Mouse (Mus musculus) liver, embryonic 14.5 days (tissue): ENCODE data around the gene Mlph. TPM values are rescaled to one million over a fixed set of nuclear protein-coding genes. Genes with fewer than 3 reads are reported as not detected.

Experiments used
- ATAC-seq: fragments of 200-750 bp; cut with Nextera tagmentation; 2 replicates; pipeline ENCODE4 v1.8.0; 2017; ENCODE audit warnings: moderate number of reproducible peaks, mild to moderate bottlenecking, moderate library complexity; ENCODE audit not compliant: insufficient read depth
- DNase-seq, 3 experiments: peaks; one replicate each; pipeline ENCODE4 v3.0.0-alpha.2; 2012 to 2013; ENCODE audit warnings: low read depth in 3 of 3, low spot score in 3 of 3
- H3K27ac ChIP-seq: fragments of 300-500 bp; sonication (generic); 2 replicates; pipeline ENCODE4 v1.5.1; 2014; ENCODE audit warnings: moderate library complexity, mild to moderate bottlenecking, control low read depth, inconsistent platforms
- H3K27me3 ChIP-seq: fragments of 300-500 bp; sonication (generic); 2 replicates; pipeline ENCODE4 v1.6.1; 2014; ENCODE audit warnings: mild to moderate bottlenecking, low read length, moderate library complexity; ENCODE audit not compliant: control insufficient read depth, insufficient read depth
- H3K36me3 ChIP-seq: fragments of 300-500 bp; sonication (generic); replicated peaks from 2 replicates; pipeline ENCODE4 v1.6.1; 2014; ENCODE audit warnings: low read depth; ENCODE audit not compliant: control insufficient read depth, insufficient read depth
- H3K4me1 ChIP-seq, 2 experiments: fragments of 200-500 bp in 1 of 2; fragments of 300-500 bp in 1 of 2; sonication (generic) in 1 of 2; replicated peaks; 2 replicates each; pipeline ENCODE4 v1.6.1; 2012 to 2014; ENCODE audit warnings: antibody characterized with exemption in 1 of 2, inconsistent platforms in 1 of 2, low read length in 1 of 2; ENCODE audit not compliant: control insufficient read depth in 2 of 2, insufficient read depth in 2 of 2
- H3K4me2 ChIP-seq: fragments of 300-500 bp; sonication (generic); 2 replicates; pipeline ENCODE4 v1.6.1; 2014; ENCODE audit warnings: low read depth, mild to moderate bottlenecking, control low read depth, moderate library complexity
- H3K4me3 ChIP-seq, 2 experiments: fragments of 200-500 bp in 1 of 2; fragments of 300-500 bp in 1 of 2; sonication (generic) in 1 of 2; 2 replicates each; pipeline ENCODE4 v1.5.1; 2012 to 2014; ENCODE audit warnings: low read depth in 2 of 2, low read length in 2 of 2, mild to moderate bottlenecking in 2 of 2, control low read depth in 1 of 2, inconsistent platforms in 1 of 2, moderate library complexity in 1 of 2; ENCODE audit not compliant: insufficient read depth in 1 of 2
- H3K9ac ChIP-seq: fragments of 300-500 bp; sonication (generic); replicated peaks from 2 replicates; pipeline ENCODE4 v1.6.1; 2014; ENCODE audit warnings: mild to moderate bottlenecking, control low read depth, moderate library complexity
- H3K9me3 ChIP-seq: fragments of 300-500 bp; sonication (generic); 2 replicates; pipeline ENCODE4 v1.6.1; 2016; ENCODE audit warnings: low read length, mixed read lengths; ENCODE audit not compliant: control insufficient read depth
- CTCF ChIP-seq: IDR thresholded peaks from 2 replicates; pipeline ENCODE4 v1.5.1; 2016; ENCODE audit warnings: antibody characterized with exemption, low read depth, control low read depth
- EP300 ChIP-seq: IDR thresholded peaks from 2 replicates; pipeline ENCODE4 v1.6.1; 2016; ENCODE audit warnings: antibody characterized with exemption, low read depth
- WGBS: fragments of 180-500 bp; shearing (Covaris S2); extraction: QIAGEN DNeasy Blood & Tissue Kit; methylation state at CpG from one replicate; pipeline ENCODE4 v1.1.7; 2014; ENCODE audit not compliant: insufficient replicate concordance; 5-methylcytosine and 5-hydroxymethylcytosine counted together
- polyA plus RNA-seq, 2 experiments: library from polyadenylated mRNA; depleted of rRNA in 1 of 2; stranded (reverse) in 1 of 2; unstranded in 1 of 2; fragments of >200 nt; fragmentation: Nextera tagmentation in 1 of 2; extraction: Ambion mirVana in 1 of 2; gene quantifications; 2 replicates each; pipeline versions ENCODE4 v1.2.1 to v1.2.3; 2012 to 2014

Gene Mlph
- polyA plus RNA-seq, 2 experiments = 0.01 TPM; not detected in 1

DNA sequence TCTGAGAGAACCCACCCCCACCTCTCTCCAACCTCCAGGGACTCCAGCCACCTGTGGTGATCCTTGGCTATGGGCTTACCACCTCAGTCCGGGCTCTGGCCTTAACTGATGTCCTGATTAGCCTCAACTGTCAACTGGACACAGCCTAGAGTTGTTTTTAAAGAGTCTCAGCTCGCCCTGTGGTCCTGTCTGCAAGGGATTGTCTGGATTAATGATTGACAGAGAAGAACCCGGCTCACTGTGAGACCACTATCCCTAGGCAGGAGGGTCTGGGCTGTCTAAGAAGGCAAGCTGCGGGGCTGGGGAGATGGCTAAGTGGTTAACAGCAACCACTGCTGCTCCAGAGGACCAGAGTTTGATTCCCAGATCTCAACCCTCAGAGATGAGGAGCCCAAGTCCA, 47.6 kb downstream of the Mlph start:
- no peak overlapping the region for H3K9ac ChIP-seq
- TF ChIP-seq CTCF (no peak), EP300 (no peak)
- ATAC-seq = no peak
- H3K4me3 ChIP-seq = no peak overlapping the region
- H3K36me3 ChIP-seq = no peaks in the 10 kb centered on the region
- no peak for DNase-seq
- no peaks in the 10 kb centered on the region for H3K9me3 ChIP-seq
- H3K27ac ChIP-seq = no peak overlapping the region
- H3K27me3 ChIP-seq = no peaks in the 10 kb centered on the region
- no peak overlapping the region for H3K4me2 ChIP-seq
- WGBS = 20% methylated on average over 4 of the region's 4 CpGs
- 0 out of 4 replicates have a peak, but pooled peaks cover 0 to 3% of the 10 kb centered on the region in 2 experiments for H3K4me1 ChIP-seq

DNA sequence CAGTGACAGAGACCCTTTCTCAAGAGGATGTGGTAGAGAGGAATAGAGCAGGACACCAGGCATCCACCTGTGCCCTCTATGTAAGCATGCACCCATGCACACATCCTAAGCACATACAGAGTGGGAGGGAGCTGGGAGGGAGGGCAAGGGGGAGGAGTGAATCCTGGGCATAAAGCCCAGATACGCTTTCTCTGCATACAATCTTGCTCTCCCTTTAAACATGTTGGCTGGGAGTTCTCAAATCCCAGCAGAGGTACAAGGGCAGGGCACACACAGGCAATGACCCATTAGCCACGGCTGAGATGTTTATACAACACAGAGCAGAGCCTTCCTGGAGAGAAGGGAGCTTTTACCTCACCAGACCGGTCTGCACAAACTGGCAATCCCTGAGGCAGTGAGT, 48.1 kb downstream of the Mlph start:
- Histone ChIP-seq H3K27me3 (no peaks in the 10 kb centered on the region), H3K9me3 (no peaks in the 10 kb centered on the region), H3K4me1 (0 out of 4 replicates have a peak, but pooled peaks cover 0 to 3% of the 10 kb centered on the region in 2 experiments), H3K27ac (no peak overlapping the region), H3K4me2 (no peak overlapping the region), H3K36me3 (no peaks in the 10 kb centered on the region), H3K9ac (no peak overlapping the region), H3K4me3 (no peak overlapping the region)
- ATAC-seq (no peak), DNase-seq (no peak)
- TF ChIP-seq CTCF (no peak), EP300 (no peak)
- WGBS = 39% methylated on average over 3 of the region's 3 CpGs

GRCm38 (mm10) chr1:90967583-90967982, 52.7 kb downstream of the Mlph start:
- Histone ChIP-seq H3K9ac (no peak overlapping the region), H3K4me1 (peaks cover 0 to 5% of the 10 kb centered on the region in 2 experiments; a peak in 1 of 4 replicates), H3K9me3 (no peaks in the 10 kb centered on the region), H3K27ac (no peak overlapping the region), H3K4me2 (no peak overlapping the region), H3K27me3 (no peaks in the 10 kb centered on the region), H3K36me3 (no peaks in the 10 kb centered on the region), H3K4me3 (no peak overlapping the region)
- 67% methylated on average over 7 of the region's 7 CpGs for WGBS
- DNase-seq (no peak), ATAC-seq (no peak)
- TF ChIP-seq CTCF (no peak), EP300 (no peak)

DNA sequence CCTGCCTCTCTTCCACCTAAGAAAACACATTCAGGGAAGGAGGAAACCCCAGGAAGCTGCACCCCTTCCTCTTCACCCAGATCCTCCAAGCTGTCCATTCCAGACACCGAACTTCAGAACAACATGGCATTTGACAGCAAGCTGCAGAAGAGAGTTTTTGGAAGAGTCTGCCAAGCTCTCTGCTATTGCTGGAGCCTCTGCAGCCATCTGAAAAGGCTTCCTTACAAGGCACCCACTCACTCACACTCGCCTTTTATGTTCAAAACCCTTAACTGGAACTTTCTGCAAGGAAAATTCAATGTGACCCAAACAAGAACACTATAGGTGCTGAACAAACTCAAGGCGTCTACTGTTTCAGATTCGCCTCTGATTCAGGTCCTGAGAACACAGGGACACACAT, 53.8 kb downstream of the Mlph start:
- Histone ChIP-seq H3K27ac (no peak overlapping the region), H3K27me3 (no peaks in the 10 kb centered on the region), H3K4me1 (peaks cover 0 to 2% of the 10 kb centered on the region in 2 experiments; a peak in 1 of 4 replicates), H3K9me3 (no peaks in the 10 kb centered on the region), H3K9ac (no peak overlapping the region), H3K4me2 (peak overlapping the region; percentile 27), H3K36me3 (no peaks in the 10 kb centered on the region), H3K4me3 (peak overlapping the region in 1 of 2 experiments; percentile 55; a peak in 1 of 4 replicates)
- WGBS = 41% methylated on average over 4 of the region's 4 CpGs
- ATAC-seq (no peak), DNase-seq (no peak)
- no peak for TF ChIP-seq EP300
- no peak for TF ChIP-seq CTCF

DNA sequence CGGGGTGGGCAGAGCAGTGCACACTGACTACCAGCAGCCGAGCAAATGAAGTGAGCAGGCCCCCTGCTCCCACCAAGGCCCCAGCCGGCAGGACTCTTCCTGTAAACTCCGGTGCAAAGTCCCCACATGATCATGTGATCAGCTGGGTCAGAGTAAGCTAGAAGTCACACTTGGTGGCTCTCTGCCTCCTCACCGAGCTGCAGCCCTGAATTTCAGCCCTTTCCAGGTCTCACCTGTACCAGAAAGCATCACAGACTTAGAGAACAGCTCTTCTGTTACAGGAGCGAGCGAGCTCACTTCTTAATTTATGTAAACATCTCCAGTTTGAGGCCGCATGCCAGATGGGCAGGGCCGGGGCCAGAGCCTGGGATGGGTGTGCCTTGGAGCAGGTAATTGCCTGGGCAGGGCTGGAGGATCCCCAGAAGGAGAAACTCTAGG, 54.5 kb downstream of the Mlph start, which contains the start of gene Rab17:
Gene Rab17, minus strand, starts transcription at position 315 of the 438 bp plus-strand sequence.
- 0 out of 2 replicates have a peak, but pooled peaks have one; percentile 35 for ATAC-seq
- Histone ChIP-seq H3K27me3 (no peaks in the 10 kb centered on the region), H3K4me1 (peaks cover 0 to 2% of the 10 kb centered on the region in 2 experiments; a peak in 1 of 4 replicates), H3K9me3 (no peaks in the 10 kb centered on the region), H3K27ac (no peak within 1 kb of the TSS), H3K4me3 (peak within 1 kb of the TSS; percentile 29 to 55; a peak in 3 of 4 replicates), H3K4me2 (peak within 1 kb of the TSS; percentile 27), H3K36me3 (no peaks in the 10 kb centered on the region), H3K9ac (no peak within 1 kb of the TSS)
- TF ChIP-seq CTCF = no peak
- no peak for TF ChIP-seq EP300
- WGBS = 29% methylated on average over 9 of the region's 9 CpGs
- DNase-seq = no peak
